Mouse (Mus musculus): ENCODE results near the gene Rab3a. TPM values are rescaled to one million over a fixed set of nuclear protein-coding genes. Genes with fewer than 3 reads are reported as not detected.
A peak's percentile ranks its signal among the peaks of the same experiment; 100 is the strongest.

The Rab3a gene
- polyA plus RNA-seq, 1 experiment from 2014 or later = 18.6 TPM

GRCm38 (mm10) chr8:70763354-70763753, 8.9 kb downstream of the Rab3a start:
- WGBS = 3% methylated on average over 3 of the region's 3 CpGs
- no peak for ATAC-seq (replicated peaks; ENCODE audit: low FRiP score)
- H3K9me3 ChIP-seq (replicated peaks) = no peaks in the 10 kb centered on the region
- H3K9ac ChIP-seq = no peak overlapping the region
- H3K27ac ChIP-seq = no peak overlapping the region
- H3K36me3 ChIP-seq = peaks cover 33% of the 10 kb centered on the region
- H3K4me1 ChIP-seq = peaks cover 68% of the 10 kb centered on the region
- H3K4me3 ChIP-seq (replicated peaks) = no peak overlapping the region
- H3K27me3 ChIP-seq = no peaks in the 10 kb centered on the region
- no peak overlapping the region for H3K4me2 ChIP-seq

GRCm38 (mm10) chr8:70764026-70764425, 9.5 kb downstream of the Rab3a start:
- no peak overlapping the region for H3K4me2 ChIP-seq
- ATAC-seq (replicated peaks; ENCODE audit: low FRiP score) = no peak
- no peak overlapping the region for H3K27ac ChIP-seq

GRCm38 (mm10) chr8:70764676-70765075, 10.2 kb downstream of the Rab3a start:
- H3K9me3 ChIP-seq (replicated peaks) = no peaks in the 10 kb centered on the region
- WGBS = 89% methylated on average over 13 of the region's 13 CpGs
- no peak overlapping the region for H3K27ac ChIP-seq
- H3K4me1 ChIP-seq = peaks cover 55% of the 10 kb centered on the region
- peaks cover 39% of the 10 kb centered on the region for H3K36me3 ChIP-seq
- H3K9ac ChIP-seq = no peak overlapping the region
- H3K4me2 ChIP-seq = peak overlapping the region; percentile 96; the same call in 1 of the 2 replicates
- ATAC-seq (replicated peaks; ENCODE audit: low FRiP score) = no peak
- H3K4me3 ChIP-seq (replicated peaks) = no peak overlapping the region
- H3K27me3 ChIP-seq = no peaks in the 10 kb centered on the region

More at GRCm38 (mm10) chr8:70764026-70764425, 9.5 kb downstream of the Rab3a start:
- no peak overlapping the region for H3K4me3 ChIP-seq (replicated peaks)
- H3K9ac ChIP-seq = no peak overlapping the region
- peaks cover 61% of the 10 kb centered on the region for H3K4me1 ChIP-seq
- H3K27me3 ChIP-seq = no peaks in the 10 kb centered on the region
- H3K9me3 ChIP-seq (replicated peaks) = no peaks in the 10 kb centered on the region
- H3K36me3 ChIP-seq = peaks cover 34% of the 10 kb centered on the region
- WGBS = 83% methylated on average over 8 of the region's 8 CpGs

GRCm38 (mm10) chr8:70765329-70765728, 10.8 kb downstream of the Rab3a start:
- peak overlapping the region; percentile 53 for H3K9ac ChIP-seq
- peak overlapping the region; percentile 96 for H3K4me2 ChIP-seq
- peak overlapping the region; percentile 87; the same call in 1 of the 2 replicates for H3K27ac ChIP-seq
- no peak for ATAC-seq (replicated peaks; ENCODE audit: low FRiP score)
- H3K4me3 ChIP-seq (replicated peaks) = peak overlapping the region; percentile 53
- peaks cover 48% of the 10 kb centered on the region for H3K4me1 ChIP-seq
- H3K36me3 ChIP-seq = peaks cover 45% of the 10 kb centered on the region
- H3K9me3 ChIP-seq (replicated peaks) = no peaks in the 10 kb centered on the region
- WGBS = 74% methylated on average over 9 of the region's 9 CpGs
- no peaks in the 10 kb centered on the region for H3K27me3 ChIP-seq

GRCm38 (mm10) chr8:70765838-70766570, 11.5 kb downstream of the Rab3a start:
- Histone ChIP-seq H3K9ac (peak overlapping the region; percentile 53), H3K4me1 (peaks cover 45% of the 10 kb centered on the region), H3K36me3 (peaks cover 52% of the 10 kb centered on the region), H3K4me3 (replicated peaks) (peak overlapping the region; percentile 53), H3K9me3 (replicated peaks) (no peaks in the 10 kb centered on the region), H3K27ac (peak overlapping the region; percentile 87), H3K4me2 (peak overlapping the region; percentile 96), H3K27me3 (no peaks in the 10 kb centered on the region)
- 2% methylated on average over 34 of the region's 34 CpGs for WGBS
- ATAC-seq (replicated peaks; ENCODE audit: low FRiP score) = no peak

GRCm38 (mm10) chr8:70766571-70767440, 12.3 kb downstream of the Rab3a start:
- H3K27me3 ChIP-seq = no peaks in the 10 kb centered on the region
- peak; percentile 78 for ATAC-seq (replicated peaks; ENCODE audit: low FRiP score)
- H3K36me3 ChIP-seq = peaks cover 60% of the 10 kb centered on the region
- no peaks in the 10 kb centered on the region for H3K9me3 ChIP-seq (replicated peaks)
- peak overlapping the region; percentile 96 for H3K4me2 ChIP-seq
- peak overlapping the region; percentile 87 for H3K27ac ChIP-seq
- peak overlapping the region; percentile 53 for H3K9ac ChIP-seq
- peaks cover 40% of the 10 kb centered on the region for H3K4me1 ChIP-seq
- 7% methylated on average over 21 of the region's 21 CpGs for WGBS
- H3K4me3 ChIP-seq (replicated peaks) = peak overlapping the region; percentile 53

GRCm38 (mm10) chr8:70767503-70767902, 13.0 kb downstream of the Rab3a start:
- Histone ChIP-seq H3K27me3 (no peaks in the 10 kb centered on the region), H3K36me3 (peaks cover 67% of the 10 kb centered on the region)
- WGBS = 71% methylated on average over 6 of the region's 6 CpGs

GRCm38 (mm10) chr8:70768231-70768776, 13.8 kb downstream of the Rab3a start:
- Histone ChIP-seq H3K36me3 (peaks cover 68% of the 10 kb centered on the region), H3K9me3 (replicated peaks) (no peaks in the 10 kb centered on the region), H3K4me2 (no peak overlapping the region), H3K4me1 (peaks cover 50% of the 10 kb centered on the region), H3K27ac (no peak overlapping the region), H3K27me3 (no peaks in the 10 kb centered on the region), H3K4me3 (replicated peaks) (no peak overlapping the region), H3K9ac (no peak overlapping the region)
- WGBS = 95% methylated on average over 32 of the region's 32 CpGs
- ATAC-seq (replicated peaks; ENCODE audit: low FRiP score) = no peak

More at GRCm38 (mm10) chr8:70767503-70767902, 13.0 kb downstream of the Rab3a start:
- H3K27ac ChIP-seq = peak overlapping the region; percentile 87; the same call in 1 of the 2 replicates
- no peaks in the 10 kb centered on the region for H3K9me3 ChIP-seq (replicated peaks)
- peaks cover 42% of the 10 kb centered on the region for H3K4me1 ChIP-seq
- no peak overlapping the region for H3K4me2 ChIP-seq
- peak overlapping the region; percentile 14; the same call in 1 of the 2 replicates for H3K9ac ChIP-seq
- ATAC-seq (replicated peaks; ENCODE audit: low FRiP score) = no peak
- no peak overlapping the region for H3K4me3 ChIP-seq (replicated peaks)

GRCm38 (mm10) chr8:70768956-70769355, 14.5 kb downstream of the Rab3a start:
- H3K4me1 ChIP-seq = peaks cover 55% of the 10 kb centered on the region
- no peak overlapping the region for H3K4me2 ChIP-seq
- H3K27me3 ChIP-seq = no peaks in the 10 kb centered on the region
- H3K9me3 ChIP-seq (replicated peaks) = no peaks in the 10 kb centered on the region
- no peak overlapping the region for H3K4me3 ChIP-seq (replicated peaks)
- ATAC-seq (replicated peaks; ENCODE audit: low FRiP score) = no peak
- H3K36me3 ChIP-seq = peaks cover 68% of the 10 kb centered on the region
- no peak overlapping the region for H3K9ac ChIP-seq
- 89% methylated on average over 16 of the region's 16 CpGs for WGBS
- no peak overlapping the region for H3K27ac ChIP-seq

GRCm38 (mm10) chr8:70769359-70769758, 14.9 kb downstream of the Rab3a start:
- 7% methylated on average over 26 of the region's 26 CpGs for WGBS
- no peak overlapping the region for H3K9ac ChIP-seq
- no peaks in the 10 kb centered on the region for H3K27me3 ChIP-seq
- no peaks in the 10 kb centered on the region for H3K9me3 ChIP-seq (replicated peaks)
- H3K4me1 ChIP-seq = peaks cover 56% of the 10 kb centered on the region
- peak; percentile 66 for ATAC-seq (replicated peaks; ENCODE audit: low FRiP score)
- no peak overlapping the region for H3K4me2 ChIP-seq
- no peak overlapping the region for H3K4me3 ChIP-seq (replicated peaks)
- H3K27ac ChIP-seq = no peak overlapping the region
- peaks cover 68% of the 10 kb centered on the region for H3K36me3 ChIP-seq

- peaks cover 73% of the 10 kb centered on the region for H3K36me3 ChIP-seq
- H3K4me2 ChIP-seq = no peak overlapping the region
- no peaks in the 10 kb centered on the region for H3K27me3 ChIP-seq
- WGBS = 76% methylated on average over 12 of the region's 12 CpGs
- no peak overlapping the region for H3K27ac ChIP-seq
- H3K4me1 ChIP-seq = peaks cover 57% of the 10 kb centered on the region
- no peaks in the 10 kb centered on the region for H3K9me3 ChIP-seq (replicated peaks)
- H3K9ac ChIP-seq = no peak overlapping the region
- no peak for ATAC-seq (replicated peaks; ENCODE audit: low FRiP score)
- no peak overlapping the region for H3K4me3 ChIP-seq (replicated peaks)
These were observed 15.4 kb downstream of the Rab3a start for GRCm38 (mm10) chr8:70769858-70770257.

GRCm38 (mm10) chr8:70770748-70771147, 16.3 kb downstream of the Rab3a start:
- no peak overlapping the region for H3K4me2 ChIP-seq
- no peak overlapping the region for H3K4me3 ChIP-seq (replicated peaks)
- ATAC-seq (replicated peaks; ENCODE audit: low FRiP score) = no peak
- peaks cover 57% of the 10 kb centered on the region for H3K4me1 ChIP-seq
- H3K27me3 ChIP-seq = no peaks in the 10 kb centered on the region
- no peak overlapping the region for H3K9ac ChIP-seq
- no peaks in the 10 kb centered on the region for H3K9me3 ChIP-seq (replicated peaks)
- no peak overlapping the region for H3K27ac ChIP-seq
- peaks cover 74% of the 10 kb centered on the region for H3K36me3 ChIP-seq
- 93% methylated on average over 13 of the region's 13 CpGs for WGBS
